Mouse (Mus musculus) ES-Bruce4 (cell line): ENCODE data around the gene Zfp39.

Source experiments
- CTCF ChIP-seq: IDR thresholded peaks from one replicate; pipeline ENCODE4 v1.8.1; 2011; ENCODE audit warnings: low read depth, low read length
- POLR2A ChIP-seq: IDR thresholded peaks from one replicate; pipeline ENCODE4 v1.8.1; 2011; ENCODE audit warnings: low read length; ENCODE audit not compliant: insufficient read depth

GRCm38 (mm10) chr11:58930254-58930653 is 26.2 kb upstream of the Zfp39 start:
- TF ChIP-seq POLR2A, result no peak
- TF ChIP-seq CTCF, result no peak
